Mouse (Mus musculus) retina, postnatal 1 day (tissue): Measurements from ENCODE around the gene Pde1a.

Experiments
- DNase-seq: peaks from one replicate; pipeline ENCODE4 v3.0.0-alpha.2; 2012

Pde1a gene

DNA sequence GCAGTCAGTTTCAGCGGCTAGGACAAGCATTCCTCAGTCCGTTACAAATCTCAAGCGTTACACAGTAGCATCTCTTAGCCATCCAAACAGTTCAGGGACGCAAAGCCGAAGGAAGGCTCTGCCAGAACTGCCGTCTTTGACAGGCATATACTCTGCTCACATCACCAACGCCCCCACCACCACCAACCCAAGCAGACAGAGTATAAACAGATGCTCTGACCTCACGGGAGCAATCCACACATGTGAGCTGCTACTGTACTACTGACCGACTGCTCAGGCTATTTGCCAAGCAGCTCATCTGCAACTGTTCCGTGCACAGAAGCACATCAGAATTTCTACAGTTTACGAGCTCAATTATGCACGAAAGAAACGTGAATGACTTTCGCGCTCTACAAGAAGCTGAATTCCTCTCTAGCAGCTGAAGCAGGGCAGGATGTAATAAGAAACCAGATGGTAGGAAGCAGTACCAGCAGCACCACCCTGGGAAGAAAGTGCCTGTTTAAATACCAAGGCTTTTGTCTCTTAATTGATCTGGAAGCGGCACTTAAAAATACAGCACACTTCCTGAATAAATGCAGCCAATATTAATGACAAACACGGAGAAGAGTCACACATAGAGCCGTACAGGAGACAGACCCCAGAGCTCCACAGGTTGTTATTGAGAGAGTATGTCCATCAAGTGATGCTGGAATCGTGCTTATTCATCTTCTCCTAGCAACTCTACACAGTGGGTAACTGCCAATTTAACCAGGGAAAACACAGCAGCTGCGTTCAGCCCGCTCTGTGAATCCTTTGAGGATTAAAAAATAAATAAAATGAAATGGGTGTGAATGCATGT is at the start of gene Pde1a:
Gene Pde1a (minus strand): TSS at position 598 of the 838 bp plus-strand sequence.
- peak; percentile 62 for DNase-seq

DNA sequence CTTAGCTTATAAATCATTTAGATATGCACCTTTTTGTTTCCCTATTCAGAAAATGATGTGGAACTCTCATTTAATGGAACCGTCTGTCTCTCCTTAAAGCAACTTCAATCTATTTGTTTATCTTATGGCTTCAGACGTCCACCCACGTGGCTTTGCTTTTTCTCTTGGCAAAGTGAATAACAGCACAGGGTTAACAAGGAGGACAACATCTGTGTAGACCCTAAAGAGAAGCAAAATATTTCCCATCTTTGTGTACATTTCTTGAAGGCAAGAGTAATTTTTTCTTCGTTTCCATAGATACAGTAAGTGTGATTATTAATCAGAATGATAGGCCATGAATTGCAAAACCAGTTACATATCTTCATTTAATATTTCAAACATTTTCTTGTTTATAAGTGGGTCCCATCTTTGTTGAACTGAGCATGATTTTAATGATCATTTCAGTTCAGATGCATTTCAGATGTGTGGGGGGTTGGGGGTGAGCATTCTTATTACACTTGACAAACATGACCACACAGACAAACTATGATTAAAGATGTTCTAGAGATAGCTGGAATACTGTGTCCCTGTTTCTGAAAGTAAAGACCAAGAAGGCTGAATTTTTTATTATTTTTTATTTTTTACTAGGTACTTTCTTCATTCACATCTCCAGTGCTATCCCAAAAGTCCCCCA is 49.5 kb upstream of the Pde1a start:
- no peak for DNase-seq

- DNase-seq: no peak
These were observed 48.9 kb upstream of the Pde1a start for GRCm38 (mm10) chr2:80178154-80178553.

DNA sequence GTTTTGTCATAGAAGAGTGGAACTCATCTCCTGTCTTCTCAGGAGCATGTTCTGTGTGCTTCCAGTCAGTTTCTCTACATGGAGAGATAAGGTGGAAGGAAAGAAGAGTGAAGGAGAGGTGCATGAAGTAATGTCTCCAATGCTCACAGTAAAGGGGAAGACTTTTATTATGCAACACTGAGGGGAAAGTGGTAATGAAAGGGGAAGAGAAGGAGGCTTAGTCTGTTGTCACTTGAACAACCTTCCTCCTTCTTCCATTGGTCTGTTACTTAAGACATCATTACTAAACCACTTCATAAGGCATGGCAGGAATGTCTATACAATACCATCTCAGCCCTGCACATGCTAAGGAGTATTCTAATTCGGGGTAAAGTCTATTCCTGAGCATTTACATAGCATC is 38.8 kb upstream of the Pde1a start:
- no peak for DNase-seq

- DNase-seq: no peak
These were observed 29.5 kb upstream of the Pde1a start for GRCm38 (mm10) chr2:80158784-80159183.

DNA sequence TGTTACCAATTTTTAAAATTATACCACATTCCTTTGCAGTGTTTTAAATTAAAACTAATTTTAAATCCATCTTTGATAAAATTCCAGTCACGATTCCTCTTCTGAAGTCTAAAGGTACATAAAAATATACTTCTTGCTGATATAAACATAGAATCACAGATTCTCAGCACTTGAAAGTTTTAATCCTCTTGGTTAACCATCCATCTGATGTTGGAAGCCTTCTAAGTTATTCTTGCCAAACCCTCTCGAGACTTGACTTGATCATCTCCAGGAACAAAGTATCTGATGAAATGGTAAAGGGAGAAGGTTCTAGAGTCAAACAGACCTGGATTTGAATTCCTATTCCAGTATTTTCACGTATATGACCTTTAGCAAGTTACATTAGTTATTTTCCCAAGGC is 28.9 kb upstream of the Pde1a start:
- no peak for DNase-seq

- peak; percentile 32 for DNase-seq
These were observed 20.8 kb upstream of the Pde1a start for GRCm38 (mm10) chr2:80150019-80150418.

DNA sequence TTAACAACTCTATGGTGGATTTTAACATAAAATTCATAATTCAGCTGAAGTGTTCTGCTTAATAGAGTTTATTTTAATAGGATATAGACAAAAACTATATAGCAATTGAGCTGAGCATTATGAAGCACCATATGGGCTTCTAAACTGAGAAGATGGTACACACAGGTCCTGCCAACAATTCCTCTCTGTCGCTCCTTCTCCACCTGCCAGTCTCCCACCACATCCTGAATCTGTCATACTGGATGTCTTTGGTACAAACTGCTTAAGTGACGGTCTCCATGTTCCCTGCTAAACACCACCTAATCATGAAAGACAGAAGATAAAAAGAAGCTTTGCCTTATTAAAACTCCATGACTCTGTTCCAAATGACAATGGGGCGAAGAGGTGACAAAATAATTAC is 20.1 kb upstream of the Pde1a start:
- peak; percentile 41 for DNase-seq

GRCm38 (mm10) chr2:80135076-80135475 is 5.8 kb upstream of the Pde1a start:
- no peak for DNase-seq

DNA sequence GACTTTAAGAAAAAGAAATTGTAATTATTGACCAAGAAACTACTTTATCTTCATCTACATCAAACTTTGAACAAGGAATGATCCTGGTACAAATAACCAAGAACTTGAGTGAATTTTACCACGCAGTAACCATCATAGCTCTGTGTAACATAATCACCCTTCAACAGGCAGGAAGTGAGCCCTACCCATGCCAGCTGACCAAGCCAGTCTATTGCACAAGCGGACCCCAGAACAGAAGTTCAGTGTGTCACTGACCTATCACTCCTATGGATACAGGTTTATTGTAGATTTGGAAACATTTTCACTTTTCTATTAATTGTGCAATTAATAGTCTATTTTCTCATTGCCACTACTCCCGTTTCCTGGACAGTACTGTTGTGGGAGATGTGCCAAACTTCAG is 3.4 kb upstream of the Pde1a start:
- no peak for DNase-seq

GRCm38 (mm10) chr2:80126663-80127062 is 2.6 kb downstream of the Pde1a start:
- DNase-seq: no peak

DNA sequence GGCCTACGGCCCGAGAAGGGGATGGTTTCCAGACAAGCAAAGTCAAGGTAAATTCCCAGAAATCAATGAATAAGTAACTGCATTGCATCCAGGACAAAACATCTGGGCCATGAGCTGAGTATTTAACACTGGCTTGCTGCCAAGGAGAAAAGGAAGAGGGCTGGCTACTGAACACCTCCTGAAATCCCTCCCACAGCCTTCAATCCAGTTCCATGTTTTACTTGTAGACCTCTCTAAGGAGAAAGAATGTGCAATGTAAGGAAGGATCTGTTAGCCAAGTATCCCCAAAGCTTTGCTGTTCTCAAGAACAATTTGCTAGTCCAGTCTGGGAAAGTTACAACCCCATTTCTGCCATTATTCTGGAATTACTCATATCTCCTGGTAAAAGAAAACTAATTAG is 42.4 kb downstream of the Pde1a start:
- peak; percentile 14 for DNase-seq

DNA sequence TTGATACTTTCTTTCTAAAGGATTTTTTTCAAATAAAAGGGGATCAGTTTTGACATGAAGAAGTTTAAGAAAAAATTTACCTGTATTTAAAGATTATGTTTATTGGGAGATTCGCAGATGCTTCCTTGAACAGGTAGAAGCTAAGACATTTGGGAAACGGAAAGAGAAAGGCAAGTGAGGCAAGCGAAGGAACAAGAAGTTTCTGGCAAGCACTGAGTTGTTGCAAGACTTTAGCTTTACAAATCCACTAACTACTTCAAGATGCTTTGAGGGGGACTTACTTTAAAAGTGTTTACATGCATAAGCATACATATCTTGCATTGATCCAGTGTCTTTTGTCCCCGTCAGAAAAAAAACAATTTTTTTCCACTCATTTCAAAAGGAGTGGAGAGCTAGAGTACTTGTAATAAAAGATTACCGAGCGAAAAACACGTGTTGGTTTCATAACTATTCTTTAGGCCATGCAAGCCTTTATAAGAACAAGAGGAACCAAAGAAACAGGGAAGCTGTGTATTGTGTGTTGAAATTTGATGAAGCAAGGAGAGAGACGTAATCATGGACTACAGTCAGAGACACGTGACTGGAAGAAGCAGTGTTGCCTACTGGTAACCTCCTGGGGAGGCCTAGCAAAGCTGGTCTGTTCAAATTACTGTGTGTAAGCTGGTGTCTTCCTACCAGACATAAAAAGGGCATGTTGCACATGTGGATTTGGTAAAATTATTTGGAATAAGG is 49.0 kb downstream of the Pde1a start:
- DNase-seq: no peak

DNA sequence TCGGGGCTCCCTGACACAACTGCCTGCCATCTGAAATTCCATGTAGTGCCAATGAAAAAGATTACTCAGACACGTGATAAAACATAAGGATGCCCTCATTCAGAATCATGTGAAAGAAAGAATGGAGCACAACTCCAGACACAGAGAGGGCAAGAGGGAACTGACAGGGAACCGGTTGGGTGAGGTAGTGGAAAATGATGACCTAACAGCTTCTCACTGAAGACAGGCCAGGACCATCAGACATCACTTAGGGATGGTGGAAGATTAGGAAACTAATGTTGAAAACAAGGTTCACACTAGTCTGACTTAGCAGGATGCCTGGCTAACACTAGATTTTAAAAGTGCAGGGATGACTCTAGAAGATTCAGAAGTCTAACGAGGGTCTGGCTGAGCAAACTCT is 49.6 kb downstream of the Pde1a start:
- no peak for DNase-seq

GRCm38 (mm10) chr2:80076323-80076722 is 52.9 kb downstream of the Pde1a start:
- DNase-seq: peak; percentile 22

- peak; percentile 44 for DNase-seq
These were observed 54.7 kb downstream of the Pde1a start for GRCm38 (mm10) chr2:80074531-80074930.

DNA sequence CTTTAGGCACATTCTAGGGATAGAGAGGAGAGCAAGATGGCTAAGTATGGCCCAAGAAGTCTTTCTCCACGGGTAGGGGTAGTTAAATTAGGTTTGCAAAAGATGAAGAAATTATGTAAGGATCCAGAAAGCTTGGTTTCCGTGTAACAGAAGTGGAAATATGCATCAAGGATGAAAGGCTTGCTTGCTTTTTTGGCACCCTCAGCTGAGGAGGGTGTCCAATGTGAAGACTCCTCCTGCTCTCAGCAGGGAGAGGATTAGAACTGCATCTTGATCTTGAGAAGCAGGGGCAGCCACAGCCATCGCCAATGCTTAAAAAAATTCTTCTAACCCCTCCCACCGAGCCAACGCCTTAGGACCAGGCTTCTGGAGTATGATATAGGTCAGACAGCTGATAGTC is 55.2 kb downstream of the Pde1a start:
- peak; percentile 15 for DNase-seq

- no peak for DNase-seq
These were observed 55.8 kb downstream of the Pde1a start for GRCm38 (mm10) chr2:80073426-80073825.

DNA sequence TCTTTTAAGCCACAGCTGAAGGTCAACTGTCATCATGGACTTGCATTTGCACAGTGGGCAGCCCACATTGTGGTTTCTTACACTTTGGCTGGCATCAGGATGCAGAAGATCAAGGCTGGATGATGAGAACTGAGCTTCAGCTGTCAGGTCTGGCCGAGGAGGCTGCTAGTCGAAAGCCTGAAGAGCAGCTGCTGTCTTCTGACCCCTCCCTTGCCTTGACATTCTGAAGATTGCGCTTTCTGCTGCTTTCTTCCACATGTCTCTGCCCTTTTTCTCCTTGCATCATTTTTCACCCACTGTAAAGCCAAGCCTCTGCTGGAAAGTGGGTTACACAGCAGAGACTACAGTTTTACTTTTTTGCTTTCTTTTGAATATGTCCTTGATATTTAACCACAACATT is 59.5 kb downstream of the Pde1a start:
- DNase-seq: no peak

GRCm38 (mm10) chr2:80066449-80066848 is 62.8 kb downstream of the Pde1a start:
- DNase-seq: no peak

- no peak for DNase-seq
These were observed 73.2 kb downstream of the Pde1a start for GRCm38 (mm10) chr2:80056062-80056461.

DNA sequence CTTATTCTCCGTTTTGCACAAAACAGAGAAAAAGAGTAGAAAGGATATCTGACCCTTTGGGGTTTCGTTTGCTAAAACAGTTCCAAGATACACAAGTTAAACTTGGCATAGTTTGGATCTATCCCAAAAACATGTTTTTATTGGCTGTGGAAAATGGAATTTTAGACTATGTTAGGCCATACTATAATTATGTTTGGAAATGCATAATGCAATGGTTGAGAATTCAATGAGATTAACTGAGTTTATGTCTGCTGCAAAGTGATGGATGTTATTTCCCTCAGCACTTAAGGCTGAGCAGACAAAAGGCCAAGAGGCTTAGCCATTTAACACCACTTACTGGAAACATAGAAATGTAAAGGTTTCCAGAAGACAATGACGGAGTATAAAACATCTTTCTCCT is 75.2 kb downstream of the Pde1a start:
- no peak for DNase-seq

- no peak for DNase-seq
These were observed 82.3 kb downstream of the Pde1a start for GRCm38 (mm10) chr2:80046751-80047513.
